Mouse (Mus musculus): Measurements from ENCODE around the gene Ero1l. TPM values are rescaled to one million over a fixed set of nuclear protein-coding genes. Genes with fewer than 3 reads are reported as not detected.
A peak's percentile ranks its signal among the peaks of the same experiment; 100 is the strongest.

Ero1l gene
- polyA plus RNA-seq (2012; rRNA removed) = 7.5 and 8.6 TPM in 2 replicates

DNA sequence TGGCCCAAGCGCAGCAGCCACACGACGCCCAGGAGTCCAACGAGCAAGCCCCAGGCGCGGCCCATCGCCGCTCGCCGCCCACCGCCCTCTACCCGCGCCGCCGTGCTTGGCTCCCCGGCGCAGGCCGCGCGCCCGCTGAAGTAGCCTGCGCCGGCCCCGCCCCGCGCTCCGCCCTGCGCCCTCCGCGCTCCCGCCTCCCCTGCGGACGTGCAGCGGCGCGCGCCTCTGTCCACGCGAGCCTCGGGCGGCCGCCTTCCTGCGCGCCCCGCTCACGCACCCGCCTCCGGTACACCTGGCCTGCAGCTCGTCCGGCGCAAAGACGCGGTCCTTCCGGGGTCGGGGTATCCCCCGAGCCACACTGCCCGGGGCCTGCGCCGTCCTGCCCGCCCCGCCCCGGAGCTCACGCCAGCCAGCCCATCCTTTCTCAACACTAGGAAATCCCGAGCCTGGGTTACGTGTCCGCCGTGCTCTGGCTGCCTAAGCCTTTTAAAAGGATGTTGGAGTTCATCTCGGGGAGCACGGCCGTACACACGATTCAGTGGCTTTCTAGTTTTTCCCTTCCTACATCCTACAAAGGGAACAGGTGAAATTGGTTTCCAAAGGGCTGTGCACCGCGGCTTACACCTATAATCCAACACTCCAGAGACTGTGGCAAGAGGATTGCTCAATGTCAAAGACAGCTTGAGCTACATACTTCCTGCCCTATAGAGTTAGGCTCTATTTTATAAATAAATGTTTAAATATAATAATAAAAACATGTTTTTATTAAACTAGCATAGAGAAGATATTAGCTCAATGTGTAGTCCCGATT is at the start of gene Ero1l:
TSS of gene Ero1l (minus strand) at position 346 of the 811 bp plus-strand sequence.
- 2% methylated on average over 74 of the region's 74 CpGs for whole genome bisulfite sequencing
- H3K4me1 ChIP-seq (replicated peaks; ENCODE audit: control insufficient read depth, insufficient read depth, low read length) = peaks cover 7% of the 10 kb centered on the region
- H3K36me3 ChIP-seq (ENCODE audit: control insufficient read depth, insufficient read depth, low read length) = no peaks in the 10 kb centered on the region
- H3K27me3 ChIP-seq (ENCODE audit: control insufficient read depth, insufficient read depth, low read length) = no peaks in the 10 kb centered on the region
- H3K4me3 ChIP-seq (ENCODE audit: control insufficient read depth, insufficient read depth, low read length) = peak within 1 kb of the TSS; percentile 68
- peak; percentile 83 for DNase-seq
- H3K27ac ChIP-seq (ENCODE audit: control insufficient read depth, insufficient read depth, low read length) = no peak within 1 kb of the TSS
- no peak for TF ChIP-seq CTCF (IDR thresholded peaks at IDR 0.05; ENCODE audit: borderline replicate concordance, control insufficient read depth, extremely low read depth, insufficient read depth, low read length, poor library complexity)
- TF ChIP-seq POLR2A (IDR thresholded peaks at IDR 0.05; ENCODE audit: control insufficient read depth, extremely low read depth, insufficient read depth, low read length, poor library complexity) = peak; percentile 88

DNA sequence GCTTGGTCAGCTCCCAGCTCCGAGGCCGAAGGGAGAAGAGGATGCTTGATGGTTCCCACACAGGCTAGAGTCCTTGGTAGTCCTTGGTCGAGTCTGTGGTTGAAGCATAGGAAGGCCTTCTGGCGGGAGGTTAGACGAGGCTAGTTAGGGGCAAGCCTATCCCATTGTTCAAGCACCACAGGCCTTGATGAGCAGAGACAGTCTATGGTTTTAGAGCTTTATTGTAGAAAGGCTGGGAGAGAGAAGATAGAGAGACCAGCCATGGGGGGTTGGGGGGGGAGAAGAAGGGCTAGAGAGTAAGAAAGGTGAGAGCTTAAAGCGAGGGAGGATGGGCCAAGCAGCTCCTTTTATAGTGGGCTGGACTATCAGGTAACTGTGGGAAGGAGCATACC is 46.6 kb upstream of the Ero1l start:
- DNase-seq = no peak
- no peak overlapping the region for H3K27ac ChIP-seq (ENCODE audit: control insufficient read depth, insufficient read depth, low read length)
- H3K36me3 ChIP-seq (ENCODE audit: control insufficient read depth, insufficient read depth, low read length) = peaks cover 10% of the 10 kb centered on the region
- WGBS = 95% methylated on average over 6 of the region's 6 CpGs
- H3K27me3 ChIP-seq (ENCODE audit: control insufficient read depth, insufficient read depth, low read length) = no peaks in the 10 kb centered on the region
- no peak overlapping the region for H3K4me3 ChIP-seq (ENCODE audit: control insufficient read depth, insufficient read depth, low read length)
- no peak for TF ChIP-seq CTCF (IDR thresholded peaks at IDR 0.05; ENCODE audit: borderline replicate concordance, control insufficient read depth, extremely low read depth, insufficient read depth, low read length, poor library complexity)
- no peak for TF ChIP-seq POLR2A (IDR thresholded peaks at IDR 0.05; ENCODE audit: control insufficient read depth, extremely low read depth, insufficient read depth, low read length, poor library complexity)
- H3K4me1 ChIP-seq (replicated peaks; ENCODE audit: control insufficient read depth, insufficient read depth, low read length) = no peaks in the 10 kb centered on the region

DNA sequence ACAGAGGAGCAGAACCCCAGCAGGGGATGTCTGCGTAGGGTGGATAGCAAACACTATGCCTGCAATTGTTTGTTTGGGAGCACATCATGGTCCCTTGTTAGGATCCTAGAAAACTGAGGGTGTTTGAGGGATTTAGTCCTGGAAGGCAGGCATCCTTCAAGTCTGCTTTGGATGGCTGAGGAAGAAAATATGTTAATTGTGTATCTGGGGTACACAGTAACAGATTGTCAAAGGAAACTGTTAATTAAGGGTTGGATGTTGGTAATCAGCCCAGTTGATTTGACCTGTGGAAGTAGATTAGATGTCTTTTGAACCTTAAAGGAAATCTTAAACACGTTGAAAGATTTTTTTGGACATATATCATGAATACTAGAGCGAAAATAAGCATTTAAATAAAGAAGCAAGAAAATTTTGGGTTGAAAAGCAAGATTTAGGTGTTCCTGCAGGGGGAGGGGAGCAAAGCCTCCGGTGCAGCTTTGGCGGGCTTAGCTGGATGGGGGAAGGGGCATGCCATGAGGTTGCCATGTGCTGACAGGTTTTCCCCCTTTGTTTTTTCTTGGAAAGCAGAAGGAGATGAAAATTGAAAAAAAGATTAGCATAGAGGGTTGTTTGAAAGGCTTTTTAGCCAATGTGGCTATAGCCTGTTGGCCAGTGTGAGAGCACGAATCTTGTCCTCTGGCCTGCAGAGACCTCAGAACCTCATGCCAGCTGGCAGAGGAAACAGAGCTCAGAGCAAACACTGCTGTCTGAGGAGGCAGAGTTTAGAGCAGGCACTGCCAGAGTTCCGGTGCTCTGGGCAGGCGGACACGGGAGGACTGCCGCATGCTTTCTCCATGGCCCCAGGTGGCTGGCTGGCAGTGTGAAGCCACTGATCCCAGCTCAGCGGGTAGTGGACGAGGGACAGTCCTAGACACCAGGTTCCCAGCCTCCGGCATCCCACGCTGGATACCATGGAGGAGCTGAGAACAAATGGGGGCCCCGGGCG is 45.9 kb upstream of the Ero1l start:
- Histone ChIP-seq H3K4me1 (replicated peaks; ENCODE audit: control insufficient read depth, insufficient read depth, low read length) (no peaks in the 10 kb centered on the region), H3K4me3 (ENCODE audit: control insufficient read depth, insufficient read depth, low read length) (no peak overlapping the region), H3K27ac (ENCODE audit: control insufficient read depth, insufficient read depth, low read length) (no peak overlapping the region), H3K27me3 (ENCODE audit: control insufficient read depth, insufficient read depth, low read length) (no peaks in the 10 kb centered on the region), H3K36me3 (ENCODE audit: control insufficient read depth, insufficient read depth, low read length) (peaks cover 4% of the 10 kb centered on the region)
- no peak for DNase-seq
- TF ChIP-seq CTCF (IDR thresholded peaks at IDR 0.05; ENCODE audit: borderline replicate concordance, control insufficient read depth, extremely low read depth, insufficient read depth, low read length, poor library complexity) (no peak), POLR2A (IDR thresholded peaks at IDR 0.05; ENCODE audit: control insufficient read depth, extremely low read depth, insufficient read depth, low read length, poor library complexity) (no peak)
- WGBS = 97% methylated on average over 16 of the region's 16 CpGs

DNA sequence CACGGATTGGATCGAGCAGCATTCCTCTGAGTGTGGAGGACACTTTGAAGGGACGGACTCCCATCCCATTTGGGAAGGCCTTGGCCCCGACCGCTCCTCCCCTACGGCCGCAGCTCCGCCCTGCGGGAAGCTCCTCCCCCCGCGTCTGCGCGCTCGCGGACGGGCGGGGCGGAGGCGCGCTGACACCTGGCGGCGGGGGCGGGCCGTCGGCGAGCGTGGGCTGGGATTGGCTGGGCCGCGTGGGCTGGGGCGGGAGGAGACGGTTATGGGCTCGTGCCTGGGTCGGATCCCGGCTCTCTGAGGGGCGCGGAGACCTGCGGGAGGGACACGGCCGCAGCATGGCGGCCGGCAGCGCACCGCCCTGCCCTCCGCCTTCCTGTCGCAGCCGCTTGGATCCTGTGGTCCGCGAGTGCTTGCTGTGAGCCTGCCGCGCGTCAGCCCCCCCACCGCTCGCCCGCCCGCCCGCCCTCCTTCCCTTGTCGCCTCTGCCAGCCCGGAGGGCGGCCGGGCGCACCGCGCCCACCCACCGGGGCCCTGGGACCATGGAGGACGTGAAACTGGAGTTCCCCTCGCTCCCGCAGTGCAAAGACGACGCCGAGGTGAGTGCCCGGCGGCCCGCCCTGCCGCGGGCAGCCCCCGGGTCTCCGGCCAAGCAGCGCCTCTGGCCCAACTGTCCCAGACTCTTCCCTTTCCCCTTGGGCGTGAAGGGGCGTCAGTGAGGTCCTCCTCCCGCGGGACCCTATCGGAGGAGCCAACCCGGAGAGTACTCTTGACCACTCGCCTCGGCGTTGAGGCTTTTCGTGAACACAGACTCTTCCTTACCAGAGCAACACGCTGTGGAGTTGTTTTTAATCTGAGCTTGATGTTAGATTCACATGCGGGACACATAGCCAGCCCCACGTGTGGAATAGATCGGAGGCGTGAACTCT is 32.6 kb upstream of the Ero1l start, which contains the start of gene Styx:
TSS of gene Styx (plus strand) at position 163 of the 929 bp plus-strand sequence.
- Histone ChIP-seq H3K27ac (ENCODE audit: control insufficient read depth, insufficient read depth, low read length) (no peak within 1 kb of the TSS), H3K36me3 (ENCODE audit: control insufficient read depth, insufficient read depth, low read length) (peaks cover 16% of the 10 kb centered on the region), H3K27me3 (ENCODE audit: control insufficient read depth, insufficient read depth, low read length) (no peaks in the 10 kb centered on the region), H3K4me3 (ENCODE audit: control insufficient read depth, insufficient read depth, low read length) (peak within 1 kb of the TSS; percentile 63), H3K4me1 (replicated peaks; ENCODE audit: control insufficient read depth, insufficient read depth, low read length) (no peaks in the 10 kb centered on the region)
- WGBS = under 1% methylated on average over 90 of the region's 93 CpGs
- peak; percentile 96 for DNase-seq
- TF ChIP-seq CTCF (IDR thresholded peaks at IDR 0.05; ENCODE audit: borderline replicate concordance, control insufficient read depth, extremely low read depth, insufficient read depth, low read length, poor library complexity) = no peak
- peak; percentile 32; the same call in 1 of the 2 replicates for TF ChIP-seq POLR2A (IDR thresholded peaks at IDR 0.05; ENCODE audit: control insufficient read depth, extremely low read depth, insufficient read depth, low read length, poor library complexity)

DNA sequence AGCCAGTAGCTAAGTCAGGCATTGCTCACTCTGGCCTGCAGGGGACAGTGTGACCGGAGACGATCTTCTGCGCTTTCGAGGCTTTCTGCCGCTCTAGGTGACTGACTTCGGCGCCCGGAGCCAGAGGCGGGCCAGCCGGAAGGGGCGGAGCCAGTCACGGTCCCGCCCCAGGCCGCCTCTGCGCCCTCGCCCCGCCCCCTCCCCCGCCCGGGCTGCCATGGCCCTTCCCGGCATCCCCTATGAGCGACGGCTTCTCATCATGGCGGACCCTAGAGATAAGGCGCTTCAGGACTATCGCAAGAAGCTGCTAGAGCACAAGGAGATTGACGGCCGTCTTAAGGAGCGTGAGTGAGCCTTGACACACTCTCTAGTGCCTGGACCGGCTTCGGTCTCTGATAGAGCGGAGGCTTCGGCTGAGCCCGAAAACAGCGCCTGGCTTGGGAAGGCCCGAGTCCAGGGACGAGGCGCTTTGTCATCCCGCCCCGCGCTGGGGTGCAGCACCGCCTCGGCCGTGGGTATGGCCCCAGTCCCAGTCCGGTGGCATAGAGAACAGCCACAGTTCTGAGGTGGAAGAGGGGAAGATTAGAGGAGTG is 11.1 kb upstream of the Ero1l start, which contains the start of gene Psmc6:
TSS of gene Psmc6 (plus strand) at position 200 of the 593 bp plus-strand sequence.
- H3K4me1 ChIP-seq (replicated peaks; ENCODE audit: control insufficient read depth, insufficient read depth, low read length) = peaks cover 8% of the 10 kb centered on the region
- no peaks in the 10 kb centered on the region for H3K27me3 ChIP-seq (ENCODE audit: control insufficient read depth, insufficient read depth, low read length)
- peak within 1 kb of the TSS; percentile 81 for H3K27ac ChIP-seq (ENCODE audit: control insufficient read depth, insufficient read depth, low read length)
- peak; percentile 83 for TF ChIP-seq CTCF (IDR thresholded peaks at IDR 0.05; ENCODE audit: borderline replicate concordance, control insufficient read depth, extremely low read depth, insufficient read depth, low read length, poor library complexity)
- peak; percentile 70; the same call in 1 of the 2 replicates for TF ChIP-seq POLR2A (IDR thresholded peaks at IDR 0.05; ENCODE audit: control insufficient read depth, extremely low read depth, insufficient read depth, low read length, poor library complexity)
- H3K36me3 ChIP-seq (ENCODE audit: control insufficient read depth, insufficient read depth, low read length) = peaks cover 23% of the 10 kb centered on the region
- peak within 1 kb of the TSS; percentile 100 for H3K4me3 ChIP-seq (ENCODE audit: control insufficient read depth, insufficient read depth, low read length)
- under 1% methylated on average over 44 of the region's 44 CpGs for WGBS
- DNase-seq = peak; percentile 89

Measured in thymus, adult 2 months (tissue).